Mouse (Mus musculus) olfactory bulb, adult 2 months (tissue): ENCODE measurements around the gene Slit3. TPM values are rescaled to one million over a fixed set of nuclear protein-coding genes. Genes with fewer than 3 reads are reported as not detected.

Experiments used
- H3K27ac ChIP-seq: fragments of 200-500 bp; 2 replicates; pipeline ENCODE4 v1.5.1; 2012; ENCODE audit warnings: low read depth, low read length; ENCODE audit not compliant: insufficient read depth
- H3K4me1 ChIP-seq: fragments of 200-500 bp; 2 replicates; pipeline ENCODE4 v1.6.1; 2012; ENCODE audit warnings: low read length; ENCODE audit not compliant: control insufficient read depth, insufficient read depth
- H3K4me3 ChIP-seq: fragments of 200-500 bp; 2 replicates; pipeline ENCODE4 v1.5.1; 2012; ENCODE audit warnings: mild to moderate bottlenecking, low read depth, low read length, moderate library complexity; ENCODE audit not compliant: insufficient read depth
- CTCF ChIP-seq: fragments of 200-500 bp; IDR thresholded peaks from 2 replicates; pipeline ENCODE4 v1.5.1; 2012; ENCODE audit warnings: low read depth, mild to moderate bottlenecking, low read length, moderate library complexity; ENCODE audit not compliant: insufficient read depth
- POLR2A ChIP-seq: fragments of 200-500 bp; IDR thresholded peaks from 2 replicates; pipeline ENCODE4 v1.6.1; 2012; ENCODE audit warnings: mild to moderate bottlenecking, low read depth, low read length, moderate library complexity; ENCODE audit not compliant: insufficient read depth
- WGBS: fragments of 180-500 bp; shearing (Covaris S2); methylation state at CpG from one replicate; pipeline ENCODE4 v1.1.7; 2018; 5-methylcytosine and 5-hydroxymethylcytosine counted together
- polyA plus RNA-seq: library from polyadenylated mRNA; stranded (reverse); fragments of >200 nt; gene quantifications from 2 replicates; pipeline ENCODE4 v1.2.4, GENCODE M21; 2012; ENCODE audit warnings: low replicate concordance; ENCODE audit not compliant: missing spikeins, insufficient read depth, insufficient read length

Gene Slit3
- polyA plus RNA-seq, 1 experiment: not detected

DNA sequence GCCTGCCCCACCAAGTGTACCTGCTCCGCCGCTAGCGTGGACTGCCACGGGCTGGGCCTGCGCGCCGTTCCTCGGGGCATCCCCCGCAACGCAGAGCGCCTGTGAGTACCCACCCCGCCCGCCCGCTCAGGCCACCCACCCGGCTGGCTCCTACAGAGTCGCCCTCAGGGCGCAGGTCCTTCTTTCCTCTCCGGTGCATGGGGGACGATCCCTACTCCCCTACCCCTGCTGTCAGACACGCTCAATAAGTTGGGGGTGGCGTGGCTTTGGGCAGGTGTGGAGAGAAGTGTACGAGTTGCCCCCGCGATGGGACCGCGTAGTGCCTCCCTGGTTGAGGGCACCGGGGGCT is 561 bp downstream of the Slit3 start:
- WGBS: under 1% methylated on average over 27 of the region's 27 CpGs
- no peak for TF ChIP-seq CTCF
- no peak for TF ChIP-seq POLR2A
- H3K27ac ChIP-seq: no peak overlapping the region

DNA sequence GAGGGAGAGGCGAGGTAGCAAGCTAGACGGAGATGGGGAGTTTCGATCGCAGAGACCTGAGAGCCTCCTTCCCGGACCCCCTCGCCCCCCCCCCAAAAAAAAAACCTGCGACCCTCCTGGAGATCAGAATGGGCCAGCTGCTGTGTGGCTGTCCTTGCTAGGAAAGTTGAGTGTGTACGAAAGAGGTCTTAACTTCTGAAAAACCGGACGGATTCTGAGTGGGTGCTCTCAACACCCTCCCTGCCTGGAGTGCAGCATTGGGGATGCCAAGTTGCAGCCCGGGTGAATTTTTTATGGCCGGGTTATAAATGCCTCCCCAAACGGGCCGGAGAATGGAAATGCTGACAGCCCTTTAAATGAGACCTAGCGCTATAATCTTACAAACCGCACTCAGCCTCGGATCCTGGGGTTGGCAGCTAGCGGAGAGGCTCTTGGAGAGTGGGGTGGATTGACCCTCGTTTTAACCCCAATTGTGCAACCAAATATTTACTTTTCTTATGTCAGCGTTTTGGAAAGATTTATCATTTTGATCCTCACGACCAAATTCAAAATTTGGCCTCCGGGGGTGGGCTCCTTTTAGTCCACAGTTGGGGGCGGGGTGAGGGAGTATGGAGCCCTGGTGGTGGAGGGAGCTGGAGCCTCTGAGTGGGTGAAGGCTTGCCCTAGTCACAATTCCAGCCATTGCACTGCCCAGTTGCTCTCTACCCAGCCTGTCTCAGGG is 1.2 kb downstream of the Slit3 start:
- H3K4me1 ChIP-seq: peaks cover 12% of the 10 kb centered on the region
- WGBS: 8% methylated on average over 23 of the region's 23 CpGs
- TF ChIP-seq POLR2A (no peak), CTCF (no peak)
- H3K27ac ChIP-seq: no peak overlapping the region
- H3K4me3 ChIP-seq: peak overlapping the region; percentile 66

More for the DNA sequence above, 561 bp downstream of the Slit3 start:
- Histone ChIP-seq H3K4me3 (peak overlapping the region; percentile 66), H3K4me1 (peaks cover 12% of the 10 kb centered on the region)

DNA sequence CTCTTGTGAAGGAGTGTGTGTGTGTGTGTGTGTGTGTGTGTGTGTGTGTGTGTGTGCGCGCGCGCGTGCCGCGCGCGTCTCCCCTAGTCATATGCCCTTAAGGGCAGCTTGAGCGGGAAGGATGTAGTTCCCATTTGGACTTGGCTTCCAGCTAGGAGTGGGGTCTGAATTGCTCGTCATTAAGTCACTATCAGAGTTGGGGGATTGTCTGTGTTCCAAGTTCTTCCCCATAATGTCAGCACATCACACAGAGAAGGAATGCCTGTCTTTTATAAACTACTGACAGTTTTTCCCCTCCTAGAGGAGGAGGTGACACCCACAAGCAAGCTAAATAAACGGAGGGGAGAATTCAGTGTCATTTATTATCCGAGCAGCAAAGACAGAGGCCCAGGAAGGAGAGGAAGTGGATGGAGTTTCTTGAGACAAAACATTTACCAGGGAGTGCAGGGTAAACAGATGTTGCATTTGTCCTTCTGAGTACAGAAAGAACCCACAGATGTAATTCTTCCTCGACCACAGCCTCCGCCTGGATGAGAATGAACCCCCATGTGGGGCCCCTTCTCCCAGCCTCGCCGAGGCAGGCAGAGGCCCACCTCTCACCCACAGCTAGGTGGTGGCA is 3.6 kb downstream of the Slit3 start:
- TF ChIP-seq POLR2A (no peak), CTCF (no peak)
- WGBS: 76% methylated on average over 17 of the region's 17 CpGs
- H3K27ac ChIP-seq: no peak overlapping the region

DNA sequence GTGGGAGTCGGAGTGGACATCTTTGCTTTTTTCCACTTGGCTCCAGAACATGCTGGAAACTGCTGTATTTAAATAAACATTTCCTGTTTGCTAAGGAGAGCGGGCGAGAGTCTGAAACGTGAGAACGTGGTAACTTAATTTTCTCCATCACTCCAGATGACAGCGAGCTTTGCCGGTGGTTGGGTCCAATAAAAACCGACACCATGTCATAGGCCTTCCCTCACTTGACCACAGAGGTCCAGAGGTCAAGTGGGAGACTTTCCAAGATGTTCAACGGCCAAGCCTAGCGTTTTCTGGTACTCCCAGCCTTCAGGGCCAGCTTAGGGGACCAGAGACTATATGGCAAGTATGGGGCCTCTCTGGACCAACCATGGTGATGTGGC is 4.1 kb downstream of the Slit3 start:
- WGBS: 78% methylated on average over 10 of the region's 10 CpGs
- Histone ChIP-seq H3K27ac (no peak overlapping the region), H3K4me3 (no peak overlapping the region)

More for the DNA sequence above, 3.6 kb downstream of the Slit3 start:
- no peak overlapping the region for H3K4me3 ChIP-seq
- H3K4me1 ChIP-seq: peaks cover 11% of the 10 kb centered on the region

DNA sequence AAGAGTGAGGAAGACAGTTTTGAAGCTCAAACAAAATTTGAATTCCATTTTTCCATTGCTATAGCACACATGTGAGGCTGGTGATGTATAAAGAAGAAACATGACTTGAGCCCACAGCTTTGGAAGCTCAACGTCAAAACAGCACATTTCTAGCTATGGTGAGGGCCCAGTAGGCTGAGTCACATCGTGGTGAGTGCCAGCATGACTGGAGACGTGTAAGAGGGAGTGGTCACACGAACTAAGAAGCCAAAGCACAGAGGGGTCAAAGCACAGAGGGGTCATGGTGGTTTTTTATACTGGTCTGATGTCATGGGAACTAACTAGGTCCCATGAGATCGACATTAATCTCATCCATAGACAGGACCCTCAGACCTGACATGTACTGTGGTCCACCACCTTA is 10.7 kb downstream of the Slit3 start:
- H3K27ac ChIP-seq: no peak overlapping the region
- TF ChIP-seq POLR2A (no peak), CTCF (no peak)

More for the DNA sequence above, 4.1 kb downstream of the Slit3 start:
- TF ChIP-seq POLR2A: no peak
- no peak for TF ChIP-seq CTCF
- H3K4me1 ChIP-seq: peaks cover 11% of the 10 kb centered on the region

DNA sequence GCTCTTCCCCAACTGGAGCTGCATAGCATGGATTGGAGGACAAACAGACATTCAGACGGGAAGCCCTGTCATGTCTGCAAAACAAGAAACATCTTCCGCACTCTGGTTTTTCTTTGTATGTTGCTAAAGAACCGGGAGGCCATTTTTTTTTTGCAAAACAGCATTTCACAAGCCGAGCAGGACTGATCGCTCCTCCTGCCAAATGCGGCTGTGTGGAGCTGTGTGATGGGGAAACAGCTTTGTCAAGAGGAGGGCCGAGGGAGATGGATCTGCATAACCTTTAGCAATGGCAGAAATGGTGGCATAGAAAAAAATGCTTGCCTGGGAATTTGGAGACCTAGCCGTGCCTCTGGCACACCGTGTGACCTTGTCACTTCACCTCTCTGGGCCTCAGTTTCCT is 15.6 kb downstream of the Slit3 start:
- no peak for TF ChIP-seq POLR2A
- TF ChIP-seq CTCF: no peak
- peaks cover 9% of the 10 kb centered on the region; the same call in 1 of the 2 replicates for H3K4me1 ChIP-seq
- no peak overlapping the region for H3K27ac ChIP-seq
- WGBS: 86% methylated on average over 9 of the region's 9 CpGs
- H3K4me3 ChIP-seq: no peak overlapping the region

More for the DNA sequence above, 10.7 kb downstream of the Slit3 start:
- Histone ChIP-seq H3K4me1 (peaks cover 7% of the 10 kb centered on the region; the same call in 1 of the 2 replicates), H3K4me3 (no peak overlapping the region)
- 83% methylated on average over 5 of the region's 5 CpGs for WGBS

DNA sequence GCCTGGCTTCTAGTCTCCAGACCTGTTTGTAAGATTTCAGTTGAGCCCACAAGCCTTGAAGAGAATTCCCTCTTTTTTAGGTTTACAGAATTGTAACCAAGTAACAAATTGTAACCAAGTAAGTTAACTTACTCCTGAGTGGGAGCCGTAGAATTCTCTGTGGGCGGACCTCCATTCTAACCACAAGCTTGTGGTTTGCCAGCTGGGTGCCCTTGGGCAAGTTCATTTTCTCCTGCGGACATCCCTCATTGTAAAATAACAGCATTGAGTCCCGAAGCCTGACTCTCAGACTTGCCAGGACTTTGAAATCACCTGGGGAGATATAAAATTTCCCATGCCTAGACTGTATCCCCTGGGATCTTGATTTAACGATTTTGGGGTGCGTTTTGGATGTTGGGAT is 19.1 kb downstream of the Slit3 start:
- no peak for TF ChIP-seq CTCF
- TF ChIP-seq POLR2A: no peak
- WGBS: 85% methylated on average over 6 of the region's 6 CpGs

DNA sequence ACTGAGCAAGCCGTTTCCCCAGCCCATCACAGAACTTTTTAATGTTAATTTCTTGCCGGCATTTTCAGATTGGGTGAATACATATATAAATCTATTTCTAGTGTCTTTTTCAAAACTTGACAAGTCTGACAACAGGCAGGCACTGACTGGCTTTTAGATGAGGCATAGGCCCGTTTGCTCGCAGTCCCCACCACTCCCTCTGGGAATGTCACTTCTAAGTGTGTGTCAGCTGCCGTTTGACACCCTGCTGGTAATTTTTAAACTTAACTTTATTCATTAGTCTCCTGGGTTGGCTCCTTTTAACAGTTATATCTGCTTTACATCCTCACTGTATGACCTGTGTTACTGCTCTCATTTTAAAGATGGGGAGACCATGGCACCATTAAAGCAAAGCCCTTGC is 21.2 kb downstream of the Slit3 start:
- no peak overlapping the region for H3K4me3 ChIP-seq
- no peak overlapping the region for H3K27ac ChIP-seq
- TF ChIP-seq CTCF (no peak), POLR2A (no peak)
- peaks cover 7% of the 10 kb centered on the region for H3K4me1 ChIP-seq
- 86% methylated on average over 5 of the region's 5 CpGs for WGBS

More for the DNA sequence above, 19.1 kb downstream of the Slit3 start:
- no peak overlapping the region for H3K4me3 ChIP-seq
- peaks cover 11% of the 10 kb centered on the region for H3K4me1 ChIP-seq
- H3K27ac ChIP-seq: no peak overlapping the region

DNA sequence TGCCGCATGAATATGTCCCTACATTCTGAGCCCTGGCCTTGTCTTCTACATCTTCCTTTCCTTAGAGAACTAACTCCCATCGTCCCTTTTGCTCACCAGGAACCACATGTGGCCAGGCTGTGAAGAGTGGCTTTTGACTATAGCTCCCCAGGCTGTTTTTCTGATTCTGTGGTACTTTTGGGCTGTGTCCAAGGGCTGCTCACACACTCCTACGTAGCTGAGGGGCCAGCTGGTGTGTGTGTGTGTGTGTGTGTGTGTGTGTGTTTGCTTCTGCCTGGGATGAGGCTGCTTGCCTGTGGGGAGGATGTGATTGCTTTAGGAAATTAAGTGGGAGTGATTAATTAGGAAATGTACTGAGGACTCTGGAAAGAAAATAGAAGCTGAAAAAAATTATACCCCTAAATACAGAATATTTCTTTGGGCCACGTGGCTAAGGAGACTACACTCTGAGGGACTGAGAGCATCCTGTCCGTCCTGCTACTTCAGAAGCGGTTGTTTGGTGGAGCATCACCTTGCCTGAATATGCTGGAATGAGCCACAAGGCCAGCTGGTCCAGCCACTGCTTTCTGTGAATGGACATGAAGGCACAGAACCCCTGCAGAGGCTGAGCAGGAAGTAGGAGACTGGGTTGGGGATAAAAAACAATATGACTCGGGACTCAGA is 21.8 kb downstream of the Slit3 start:
- Histone ChIP-seq H3K27ac (no peak overlapping the region), H3K4me1 (peaks cover 7% of the 10 kb centered on the region), H3K4me3 (no peak overlapping the region)
- TF ChIP-seq POLR2A (no peak), CTCF (no peak)
- WGBS: 42% methylated on average over 7 of the region's 7 CpGs
